Mouse (Mus musculus) embryonic facial prominence, embryonic 13.5 days (tissue): Measurements from ENCODE around the gene Tmem176b. TPM values are rescaled to one million over a fixed set of nuclear protein-coding genes. Genes with fewer than 3 reads are reported as not detected.
"Not testable (repeated sequence)": the region's sequence is repeated elsewhere in the genome, so short reads cannot be mapped to it uniquely, and the experiment has no call there.

ENCODE experiments used
- ATAC-seq: fragments of 200-750 bp; cut with Nextera tagmentation; 2 replicates; pipeline ENCODE4 v1.8.0; 2017; ENCODE audit warnings: low read depth; ENCODE audit not compliant: insufficient number of reproducible peaks, insufficient read depth, low FRiP score, low TSS enrichment
- H3K27ac ChIP-seq: fragments of 300-500 bp; sonication (generic); 2 replicates; pipeline ENCODE4 v1.5.1; 2015; ENCODE audit warnings: moderate library complexity, mild to moderate bottlenecking, inconsistent platforms
- H3K27me3 ChIP-seq: fragments of 300-500 bp; sonication (generic); 2 replicates; pipeline ENCODE4 v1.6.1; 2015; ENCODE audit warnings: mild to moderate bottlenecking, inconsistent platforms
- H3K36me3 ChIP-seq: fragments of 300-500 bp; sonication (generic); 2 replicates; pipeline ENCODE4 v1.6.1; 2015; ENCODE audit warnings: mild to moderate bottlenecking, inconsistent platforms
- H3K4me1 ChIP-seq: fragments of 300-500 bp; sonication (generic); 2 replicates; pipeline ENCODE4 v1.6.1; 2015; ENCODE audit warnings: inconsistent platforms
- H3K4me2 ChIP-seq: fragments of 300-500 bp; sonication (generic); 2 replicates; pipeline ENCODE4 v1.6.1; 2015; ENCODE audit warnings: moderate library complexity, mild to moderate bottlenecking, inconsistent platforms
- H3K4me3 ChIP-seq: fragments of 300-500 bp; sonication (generic); 2 replicates; pipeline ENCODE4 v1.5.1; 2015; ENCODE audit warnings: mild to moderate bottlenecking, inconsistent platforms
- H3K9ac ChIP-seq: fragments of 300-500 bp; sonication (generic); 2 replicates; pipeline ENCODE4 v1.6.1; 2015; ENCODE audit warnings: mild to moderate bottlenecking, inconsistent platforms
- H3K9me3 ChIP-seq: fragments of 300-500 bp; sonication (generic); 2 replicates; pipeline ENCODE4 v1.6.1; 2016; ENCODE audit warnings: inconsistent platforms
- WGBS: fragments of 180-500 bp; shearing (Covaris S2); methylation state at CpG from one replicate; pipeline ENCODE4 v1.1.7; 2015; ENCODE audit warnings: mixed read lengths; 5-methylcytosine and 5-hydroxymethylcytosine counted together
- polyA plus RNA-seq: library from polyadenylated mRNA; unstranded; fragments of >200 nt; fragmentation: Nextera tagmentation; extraction: Ambion mirVana; gene quantifications from 2 replicates; pipeline ENCODE4 v1.2.1, GENCODE M21; 2015

Gene Tmem176b
- polyA plus RNA-seq, 1 experiment from 2014 or later: 171 TPM

GRCm38 (mm10) chr6:48821991-48822785, 19.1 kb downstream of the Tmem176b start:
- H3K27ac ChIP-seq, H3K36me3 ChIP-seq, ATAC-seq, H3K4me2 ChIP-seq, H3K9ac ChIP-seq, H3K9me3 ChIP-seq, H3K27me3 ChIP-seq, H3K4me3 ChIP-seq, H3K4me1 ChIP-seq: not testable (repeated sequence)
- 80% methylated on average over 7 of the region's 7 CpGs for WGBS

- H3K27me3 ChIP-seq: no peaks in the 10 kb centered on the region
- H3K27ac ChIP-seq: no peak overlapping the region
- no peaks in the 10 kb centered on the region for H3K36me3 ChIP-seq
- H3K4me2 ChIP-seq: no peak overlapping the region
- 4% methylated on average over 6 of the region's 6 CpGs for WGBS
- ATAC-seq: no peak
- no peaks in the 10 kb centered on the region for H3K9me3 ChIP-seq
- no peaks in the 10 kb centered on the region for H3K4me1 ChIP-seq
- H3K9ac ChIP-seq: no peak overlapping the region
- no peak overlapping the region for H3K4me3 ChIP-seq
Measured at GRCm38 (mm10) chr6:48817815-48818214, 23.5 kb downstream of the Tmem176b start.

GRCm38 (mm10) chr6:48815013-48815412, 26.3 kb downstream of the Tmem176b start:
- Histone ChIP-seq H3K9ac (no peak overlapping the region), H3K36me3 (no peaks in the 10 kb centered on the region), H3K4me1 (no peaks in the 10 kb centered on the region), H3K4me3 (no peak overlapping the region), H3K4me2 (no peak overlapping the region), H3K9me3 (no peaks in the 10 kb centered on the region), H3K27ac (no peak overlapping the region), H3K27me3 (no peaks in the 10 kb centered on the region)
- ATAC-seq: no peak

GRCm38 (mm10) chr6:48809494-48810219, 31.6 kb downstream of the Tmem176b start:
- Histone ChIP-seq H3K27me3 (no peaks in the 10 kb centered on the region), H3K4me3 (no peak overlapping the region), H3K4me2 (no peak overlapping the region), H3K9ac (no peak overlapping the region), H3K9me3 (no peaks in the 10 kb centered on the region; the same call in 1 of the 2 replicates), H3K27ac (no peak overlapping the region), H3K4me1 (no peaks in the 10 kb centered on the region), H3K36me3 (no peaks in the 10 kb centered on the region)
- ATAC-seq: no peak
- 62% methylated on average over 3 of the region's 3 CpGs for WGBS

DNA sequence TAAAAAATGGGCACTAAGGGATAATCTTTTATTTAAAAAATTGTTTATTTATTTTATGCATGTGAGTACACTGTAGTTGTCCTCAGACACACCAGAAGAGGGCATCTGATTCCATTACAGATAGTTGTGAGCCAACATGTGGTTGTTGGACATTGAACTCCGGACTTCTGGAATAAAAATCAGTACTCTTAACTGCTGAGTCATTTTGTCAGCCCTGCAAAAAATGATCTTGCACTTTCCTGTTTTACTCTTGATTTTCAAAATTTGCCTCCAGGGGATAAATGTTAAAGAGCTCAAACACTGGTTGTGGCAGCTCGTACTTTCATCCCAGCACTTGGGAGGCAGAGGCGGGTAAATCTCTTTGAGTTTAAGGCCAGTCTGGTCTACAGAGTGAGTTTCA, 34.5 kb downstream of the Tmem176b start:
- ATAC-seq: no peak
- no peaks in the 10 kb centered on the region for H3K36me3 ChIP-seq
- no peak overlapping the region for H3K4me3 ChIP-seq
- H3K4me2 ChIP-seq: no peak overlapping the region
- H3K4me1 ChIP-seq: no peaks in the 10 kb centered on the region
- H3K9ac ChIP-seq: no peak overlapping the region
- H3K27ac ChIP-seq: no peak overlapping the region
- H3K27me3 ChIP-seq: no peaks in the 10 kb centered on the region
- no peaks in the 10 kb centered on the region; the same call in 1 of the 2 replicates for H3K9me3 ChIP-seq
- WGBS: 79% methylated on average over 3 of the region's 3 CpGs

DNA sequence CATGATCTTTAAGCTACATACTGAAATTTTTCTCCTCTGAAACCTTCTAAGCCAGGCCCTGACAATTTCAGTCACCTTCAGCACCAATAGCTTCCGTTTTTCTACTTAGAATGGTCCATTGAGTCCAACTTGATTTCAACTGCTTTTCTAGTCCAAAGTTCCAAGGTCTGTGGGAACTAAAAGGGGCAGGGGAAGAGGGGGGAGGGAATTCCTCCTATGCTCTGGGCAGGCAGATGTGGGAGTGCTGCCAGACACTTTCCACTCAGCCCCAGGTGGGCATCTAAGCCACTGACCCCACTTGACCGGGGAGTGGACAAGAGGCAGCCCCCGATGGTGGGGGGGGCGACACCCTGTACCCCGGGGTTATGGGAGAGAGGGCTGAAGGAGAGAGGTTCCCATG, 37.0 kb downstream of the Tmem176b start:
- H3K27ac ChIP-seq: no peak overlapping the region
- H3K9me3 ChIP-seq: no peaks in the 10 kb centered on the region; the same call in 1 of the 2 replicates
- H3K9ac ChIP-seq: no peak overlapping the region
- ATAC-seq: no peak
- no peaks in the 10 kb centered on the region for H3K36me3 ChIP-seq
- H3K4me3 ChIP-seq: no peak overlapping the region
- 84% methylated on average over 5 of the region's 5 CpGs for WGBS
- no peaks in the 10 kb centered on the region for H3K4me1 ChIP-seq
- no peak overlapping the region for H3K4me2 ChIP-seq
- H3K27me3 ChIP-seq: no peaks in the 10 kb centered on the region

DNA sequence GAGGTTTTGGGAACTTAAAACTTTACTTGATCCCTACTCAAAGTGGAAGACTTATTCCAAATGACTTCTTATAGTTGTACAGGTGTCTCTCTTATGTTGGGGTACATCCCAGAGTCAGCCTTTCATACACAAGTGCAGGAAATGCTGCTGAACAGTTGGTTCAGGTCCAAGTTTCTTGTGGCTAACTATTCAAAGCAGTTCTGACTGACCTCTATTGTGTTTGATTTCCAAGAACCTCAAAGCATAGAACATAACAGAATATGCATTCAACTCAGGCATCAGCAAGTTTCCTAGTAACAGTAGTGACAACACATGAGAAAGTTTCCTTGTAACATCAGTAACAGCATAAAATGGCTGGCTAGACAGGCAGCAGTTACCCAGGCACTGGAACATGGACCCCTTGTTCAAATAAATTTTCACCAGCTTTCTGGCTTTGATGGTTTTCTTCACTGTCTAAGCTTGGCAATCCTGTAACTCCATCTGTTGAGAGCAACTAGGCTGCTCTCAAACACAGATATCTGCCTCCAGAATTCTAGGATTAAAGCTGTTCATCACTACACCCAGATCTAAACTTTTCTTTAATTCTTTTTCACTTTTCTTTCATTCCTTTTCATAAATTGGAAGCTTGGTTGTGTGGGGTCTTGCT, 37.8 kb downstream of the Tmem176b start:
- no peak overlapping the region for H3K4me3 ChIP-seq
- no peaks in the 10 kb centered on the region for H3K4me1 ChIP-seq
- no peaks in the 10 kb centered on the region for H3K27me3 ChIP-seq
- H3K9me3 ChIP-seq: no peaks in the 10 kb centered on the region; the same call in 1 of the 2 replicates
- H3K36me3 ChIP-seq: no peaks in the 10 kb centered on the region
- H3K27ac ChIP-seq: no peak overlapping the region
- no peak overlapping the region for H3K9ac ChIP-seq
- ATAC-seq: no peak
- H3K4me2 ChIP-seq: no peak overlapping the region

GRCm38 (mm10) chr6:48801897-48802296, 39.4 kb downstream of the Tmem176b start:
- Histone ChIP-seq H3K4me3 (no peak overlapping the region), H3K4me1 (no peaks in the 10 kb centered on the region), H3K9me3 (no peaks in the 10 kb centered on the region; the same call in 1 of the 2 replicates), H3K4me2 (no peak overlapping the region), H3K9ac (no peak overlapping the region), H3K27ac (no peak overlapping the region), H3K36me3 (no peaks in the 10 kb centered on the region), H3K27me3 (no peaks in the 10 kb centered on the region)
- ATAC-seq: no peak
- WGBS: 87% methylated on average over 1 of the region's 1 CpGs

- Histone ChIP-seq H3K9ac (no peak overlapping the region), H3K27me3 (no peaks in the 10 kb centered on the region), H3K27ac (no peak overlapping the region), H3K9me3 (no peaks in the 10 kb centered on the region), H3K4me2 (no peak overlapping the region), H3K36me3 (no peaks in the 10 kb centered on the region), H3K4me1 (no peaks in the 10 kb centered on the region), H3K4me3 (no peak overlapping the region)
- WGBS: 73% methylated on average over 2 of the region's 2 CpGs
- no peak for ATAC-seq
Measured at GRCm38 (mm10) chr6:48787867-48788266, 53.4 kb downstream of the Tmem176b start.

- Histone ChIP-seq H3K9me3 (no peaks in the 10 kb centered on the region), H3K4me1 (no peaks in the 10 kb centered on the region), H3K27ac (no peak overlapping the region), H3K36me3 (no peaks in the 10 kb centered on the region), H3K4me2 (no peak overlapping the region), H3K9ac (no peak overlapping the region), H3K4me3 (no peak overlapping the region), H3K27me3 (no peaks in the 10 kb centered on the region)
- no peak for ATAC-seq
- WGBS: 73% methylated on average over 2 of the region's 2 CpGs
Measured at GRCm38 (mm10) chr6:48785601-48786000, 55.7 kb downstream of the Tmem176b start.

DNA sequence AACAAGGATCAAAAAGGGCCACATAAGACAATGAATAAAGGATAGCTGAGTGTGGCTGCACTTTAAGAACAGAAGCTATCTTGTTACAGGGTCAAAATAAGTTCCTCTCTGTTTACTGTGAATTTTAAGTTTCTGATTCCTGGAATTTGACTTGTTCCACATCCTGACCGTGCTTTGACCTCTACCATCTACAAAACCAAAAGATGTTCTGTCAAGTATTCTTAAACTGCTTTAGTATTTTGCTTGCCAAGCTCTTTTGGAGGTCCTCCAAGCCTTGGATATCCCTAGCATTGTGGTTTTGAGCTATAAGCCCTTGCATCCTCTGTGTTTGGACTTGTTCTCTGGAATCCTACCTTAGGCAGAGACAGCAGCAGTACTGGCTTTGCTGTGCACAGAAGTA, 56.1 kb downstream of the Tmem176b start:
- no peak for ATAC-seq

More for the DNA sequence above, 56.1 kb downstream of the Tmem176b start:
- H3K27ac ChIP-seq: no peak overlapping the region
- H3K9ac ChIP-seq: no peak overlapping the region
- H3K4me2 ChIP-seq: no peak overlapping the region
- no peak overlapping the region for H3K4me3 ChIP-seq
- no peaks in the 10 kb centered on the region for H3K27me3 ChIP-seq
- H3K4me1 ChIP-seq: no peaks in the 10 kb centered on the region
- H3K9me3 ChIP-seq: no peaks in the 10 kb centered on the region
- 69% methylated on average over 1 of the region's 1 CpGs for WGBS
- H3K36me3 ChIP-seq: no peaks in the 10 kb centered on the region
